Mouse (Mus musculus): ENCODE data around the gene Hsp90aa1. TPM values are rescaled to one million over a fixed set of nuclear protein-coding genes. Genes with fewer than 3 reads are reported as not detected.

Gene Hsp90aa1
- 730 and 1,066 TPM in 2 replicates for total RNA-seq (2012; rRNA removed)
- 1,361 and 1,740 TPM in 2 replicates for total RNA-seq (2014; rRNA removed)
- 2,091 and 2,158 TPM in 2 replicates for polyA plus RNA-seq (2012; ENCODE audit: insufficient read length, low read depth)

- TF ChIP-seq USF1 (IDR thresholded peaks at IDR 0.05; ENCODE audit: low read depth, low read length) (no peak), ZMIZ1 (IDR thresholded peaks at IDR 0.05; ENCODE audit: low read depth, low read length) (no peak), BHLHE40 (IDR thresholded peaks at IDR 0.05; ENCODE audit: low read depth, low read length) (0 out of 2 replicates have a peak, but pooled peaks have one; percentile 33), ZNF384 (IDR thresholded peaks at IDR 0.05; ENCODE audit: low read depth, low read length) (no peak), E2F4 (IDR thresholded peaks at IDR 0.05; ENCODE audit: insufficient replicate concordance, low read depth, low read length) (no peak), POLR2AphosphoS2 (IDR thresholded peaks at IDR 0.05; ENCODE audit: low read depth, low read length) (no peak), MAZ (IDR thresholded peaks at IDR 0.05; ENCODE audit: low read depth, low read length) (no peak)
These were observed at the start of gene Hsp90aa1 for GRCm38 (mm10) chr12:110702556-110702955. Gene Hsp90aa1 (minus strand): TSS chr12:110702728.

DNA sequence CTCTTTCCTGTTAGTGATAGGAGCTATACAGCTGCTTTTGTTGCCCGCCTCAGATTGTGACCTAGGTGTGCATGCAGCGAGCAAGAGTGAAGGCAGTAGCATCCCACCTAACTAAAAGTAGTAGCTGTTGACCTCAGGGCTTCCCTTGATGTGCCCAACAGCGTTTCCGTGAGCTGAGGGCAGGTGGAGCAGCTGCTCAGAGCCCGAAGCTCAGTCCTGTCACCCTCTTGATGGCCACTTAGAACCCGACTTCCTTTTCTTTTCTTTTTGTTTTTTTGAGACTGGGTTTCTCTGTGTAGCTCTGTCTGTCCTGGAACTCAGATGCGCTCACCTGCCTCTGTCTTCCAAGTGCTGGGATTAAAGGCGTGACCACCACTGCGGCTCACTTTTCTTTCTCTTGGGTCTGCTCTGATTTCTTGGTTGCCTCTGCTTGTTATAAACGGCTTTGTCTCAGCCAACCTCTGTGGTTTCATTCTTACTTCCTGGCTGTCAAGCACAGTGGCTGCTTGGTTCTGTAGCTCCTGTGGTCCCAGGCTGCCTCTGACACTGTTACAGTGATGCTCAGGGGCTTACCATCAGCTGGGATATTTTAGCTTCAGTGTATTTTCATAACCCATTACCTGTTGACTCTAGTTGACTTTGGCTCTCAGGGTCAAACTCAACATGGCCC, 48.4 kb upstream of the Hsp90aa1 start:
- 0 out of 2 replicates have a peak overlapping the region, but pooled peaks have one; percentile 1 for H3K27ac ChIP-seq (ENCODE audit: insufficient read depth, low read depth)
- DNase-seq (ENCODE audit: extremely low read depth): peak; percentile 33
- H3K9me3 ChIP-seq (replicated peaks; ENCODE audit: low read length): peaks cover 9% of the 10 kb centered on the region
- H3K4me1 ChIP-seq (ENCODE audit: control insufficient read depth in 1 of 2, insufficient read depth in 2 of 2): peaks cover 19 to 68% of the 10 kb centered on the region in 2 experiments
- H3K36me3 ChIP-seq (replicated peaks in 1 of 2; ENCODE audit: control insufficient read depth in 1 of 2, insufficient read depth in 1 of 2, low read length in 1 of 2): peaks cover 13 to 47% of the 10 kb centered on the region in 2 experiments
- TF ChIP-seq UBTF (IDR thresholded peaks at IDR 0.05; ENCODE audit: low read depth, low read length): no peak
- no peak for TF ChIP-seq USF1 (IDR thresholded peaks at IDR 0.05; ENCODE audit: low read depth, low read length)
- TF ChIP-seq TCF12 (IDR thresholded peaks at IDR 0.05; ENCODE audit: low read depth, low read length): no peak
- no peak for TF ChIP-seq CHD1 (IDR thresholded peaks at IDR 0.05; ENCODE audit: low read depth, low read length)
- TF ChIP-seq POLR2A (IDR thresholded peaks at IDR 0.05; ENCODE audit: low read depth, low read length): no peak
- TF ChIP-seq RCOR1 (conservative IDR thresholded peaks at IDR 0.05; ENCODE audit: low read depth, low read length): no peak
- TF ChIP-seq CHD2 (IDR thresholded peaks at IDR 0.05; ENCODE audit: low read length): no peak
- TF ChIP-seq SMC3 (IDR thresholded peaks at IDR 0.05; ENCODE audit: low read depth, low read length): no peak
- no peak for TF ChIP-seq NELFE (IDR thresholded peaks at IDR 0.05; ENCODE audit: low read depth, low read length)
- no peak for TF ChIP-seq NRF1 (IDR thresholded peaks at IDR 0.05; ENCODE audit: low read depth, low read length)
- no peak for TF ChIP-seq TBP (conservative IDR thresholded peaks at IDR 0.05; ENCODE audit: low read depth, low read length)
- TF ChIP-seq E2F4 (IDR thresholded peaks at IDR 0.05; ENCODE audit: insufficient replicate concordance, low read depth, low read length): no peak
- no peak for TF ChIP-seq MAZ (IDR thresholded peaks at IDR 0.05; ENCODE audit: low read depth, low read length)
- TF ChIP-seq MYC (IDR thresholded peaks at IDR 0.05; ENCODE audit: low read depth, low read length): no peak
- no peak for TF ChIP-seq MAFK (IDR thresholded peaks at IDR 0.05; ENCODE audit: insufficient replicate concordance, low read length)
- no peak for TF ChIP-seq HCFC1 (IDR thresholded peaks at IDR 0.05; ENCODE audit: low read depth, low read length)
- TF ChIP-seq MAX (IDR thresholded peaks at IDR 0.05; ENCODE audit: low read length): no peak
- TF ChIP-seq ELF1 (IDR thresholded peaks at IDR 0.05; ENCODE audit: low read depth, low read length): no peak
- TF ChIP-seq JUND (conservative IDR thresholded peaks at IDR 0.05; ENCODE audit: low read depth, low read length): no peak
- TF ChIP-seq MXI1 (IDR thresholded peaks at IDR 0.05; ENCODE audit: low read depth, low read length): no peak
- peak overlapping the region; percentile 8 for H3K4me2 ChIP-seq (ENCODE audit: insufficient read depth, low read depth, poor library complexity, severe bottlenecking)
- dilution Hi-C loops (cut with MboI; ENCODE audit: extremely low pct_ligation_motif_present, extremely low pct_unique_long_range_greater_than_20kb, low sequenced_read_pairs): no loop called here
- in situ Hi-C loops (cut with MboI; ENCODE audit: low pct_ligation_motif_present, low pct_unique_long_range_greater_than_20kb, low sequenced_read_pairs): no loop called here
- H3K4me3 ChIP-seq (replicated peaks in 1 of 3; ENCODE audit: low read depth in 2 of 3, low read length in 2 of 3, poor library complexity in 1 of 3): no peak overlapping the region
- no peak overlapping the region for H3K9ac ChIP-seq (ENCODE audit: insufficient read depth, low read depth)
- no peaks in the 10 kb centered on the region for H3K27me3 ChIP-seq (replicated peaks)
- H3K79me2 ChIP-seq (replicated peaks; ENCODE audit: control insufficient read depth, extremely low read depth, insufficient read depth, poor library complexity, severe bottlenecking): peaks cover 40% of the 10 kb centered on the region

More at GRCm38 (mm10) chr12:110702556-110702955, at the start of gene Hsp90aa1:
- H3K27me3 ChIP-seq (replicated peaks): no peaks in the 10 kb centered on the region
- 0 out of 2 replicates have a peak, but pooled peaks cover under 1% of the 10 kb centered on the region for H3K79me2 ChIP-seq (replicated peaks; ENCODE audit: control insufficient read depth, extremely low read depth, insufficient read depth, poor library complexity, severe bottlenecking)
- dilution Hi-C loops (cut with MboI; ENCODE audit: extremely low pct_ligation_motif_present, extremely low pct_unique_long_range_greater_than_20kb, low sequenced_read_pairs) (no loop called here), in situ Hi-C loops (cut with MboI; ENCODE audit: low pct_ligation_motif_present, low pct_unique_long_range_greater_than_20kb, low sequenced_read_pairs) (no loop called here)
- H3K4me2 ChIP-seq (ENCODE audit: insufficient read depth, low read depth, poor library complexity, severe bottlenecking): peak within 1 kb of the TSS; percentile 59
- peak within 1 kb of the TSS; percentile 75 for H3K27ac ChIP-seq (ENCODE audit: insufficient read depth, low read depth)
- no peak within 1 kb of the TSS for H3K9ac ChIP-seq (ENCODE audit: insufficient read depth, low read depth)
- no peak for DNase-seq (ENCODE audit: extremely low read depth)
- H3K9me3 ChIP-seq (replicated peaks; ENCODE audit: low read length): no peaks in the 10 kb centered on the region
- peak within 1 kb of the TSS in 1 of 3 experiments; percentile 30 for H3K4me3 ChIP-seq (replicated peaks in 1 of 3; ENCODE audit: low read depth in 2 of 3, low read length in 2 of 3, poor library complexity in 1 of 3)
- peaks cover 35 to 72% of the 10 kb centered on the region in 2 experiments for H3K4me1 ChIP-seq (ENCODE audit: control insufficient read depth in 1 of 2, insufficient read depth in 2 of 2)
- no peaks in the 10 kb centered on the region for H3K36me3 ChIP-seq (replicated peaks in 1 of 2; ENCODE audit: control insufficient read depth in 1 of 2, insufficient read depth in 1 of 2, low read length in 1 of 2)

Data from CH12.LX (cell line).